Mouse (Mus musculus) ES-E14 (cell line): ENCODE data around the gene Myrfl.

ENCODE experiments used
- HCFC1 ChIP-seq: IDR thresholded peaks from 2 replicates; pipeline ENCODE4 v1.6.1; 2012; ENCODE audit warnings: low read length, inconsistent platforms, borderline replicate concordance; ENCODE audit not compliant: insufficient read depth
- ZNF384 ChIP-seq: IDR thresholded peaks from 2 replicates; pipeline ENCODE4 v1.6.1; 2012; ENCODE audit warnings: low read depth, low read length, inconsistent platforms

GRCm38 (mm10) chr10:116788431-116788830, 108.3 kb downstream of the Myrfl start:
- no peak for TF ChIP-seq ZNF384
- no peak for TF ChIP-seq HCFC1
